Mouse (Mus musculus): ENCODE results near the gene Eif3l. TPM values are rescaled to one million over a fixed set of nuclear protein-coding genes. Genes with fewer than 3 reads are reported as not detected.

The Eif3l gene
- polyA plus RNA-seq, 1 experiment from 2014 or later = 280 TPM

DNA sequence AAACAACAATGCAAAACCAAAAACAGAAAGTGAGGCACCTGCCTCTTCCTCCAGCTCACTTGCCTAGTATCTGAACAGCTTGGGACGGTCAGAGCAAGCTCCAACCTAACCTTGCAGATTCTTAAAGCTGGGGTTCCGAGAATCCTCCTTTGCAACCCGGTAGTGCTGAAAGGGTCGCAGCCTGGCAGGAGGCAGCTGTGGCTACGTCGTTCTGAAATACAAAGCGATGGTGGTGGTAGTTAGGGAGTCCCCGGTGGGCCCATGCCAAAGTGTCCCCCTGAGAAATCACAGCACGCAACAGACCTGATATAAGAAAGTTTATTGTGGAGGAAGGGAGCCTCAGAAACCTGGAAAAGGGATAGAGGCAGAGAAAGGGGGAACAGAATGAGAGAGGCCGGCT, 36.6 kb upstream of the Eif3l start:
- Histone ChIP-seq H3K9me3 (no peaks in the 10 kb centered on the region), H3K27me3 (replicated peaks; ENCODE audit: low read depth, poor library complexity, severe bottlenecking) (peaks cover 47% of the 10 kb centered on the region), H3K4me3 (no peak overlapping the region; the same call in 1 of the 2 replicates), H3K36me3 (replicated peaks) (peaks cover 37% of the 10 kb centered on the region), H3K4me1 (peaks cover 48% of the 10 kb centered on the region), H3K27ac (replicated peaks) (no peak overlapping the region)
- 70% methylated on average over 10 of the region's 10 CpGs for WGBS
- no peak for DNase-seq (ENCODE audit: low spot score)

DNA sequence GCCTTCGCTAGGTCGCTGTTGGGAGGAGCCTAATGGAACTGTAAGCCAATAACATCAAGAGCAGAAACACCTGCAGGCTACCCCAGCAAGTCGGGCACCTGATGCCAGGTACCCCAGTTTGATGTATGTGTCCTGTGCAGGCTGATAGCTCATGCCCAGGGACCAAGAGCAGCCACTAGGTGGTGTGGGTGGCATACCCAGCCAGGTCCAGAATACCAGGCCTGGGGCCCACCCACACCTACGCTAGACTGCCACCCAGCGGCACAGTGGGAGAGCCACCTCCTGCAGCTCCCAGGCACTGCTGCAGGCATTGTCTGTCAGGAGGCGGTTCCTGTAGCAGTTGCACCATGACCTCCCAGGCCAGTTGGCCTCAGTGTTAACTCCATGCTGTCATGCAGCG, 36.1 kb upstream of the Eif3l start:
- WGBS = 20% methylated on average over 7 of the region's 7 CpGs
- Histone ChIP-seq H3K4me3 (peak overlapping the region; percentile 25; the same call in 1 of the 2 replicates), H3K9me3 (no peaks in the 10 kb centered on the region), H3K27ac (replicated peaks) (peak overlapping the region; percentile 16; the same call in 1 of the 2 replicates), H3K36me3 (replicated peaks) (peaks cover 36% of the 10 kb centered on the region), H3K4me1 (peaks cover 51% of the 10 kb centered on the region), H3K27me3 (replicated peaks; ENCODE audit: low read depth, poor library complexity, severe bottlenecking) (peaks cover 52% of the 10 kb centered on the region)
- DNase-seq (ENCODE audit: low spot score) = peak; percentile 79

DNA sequence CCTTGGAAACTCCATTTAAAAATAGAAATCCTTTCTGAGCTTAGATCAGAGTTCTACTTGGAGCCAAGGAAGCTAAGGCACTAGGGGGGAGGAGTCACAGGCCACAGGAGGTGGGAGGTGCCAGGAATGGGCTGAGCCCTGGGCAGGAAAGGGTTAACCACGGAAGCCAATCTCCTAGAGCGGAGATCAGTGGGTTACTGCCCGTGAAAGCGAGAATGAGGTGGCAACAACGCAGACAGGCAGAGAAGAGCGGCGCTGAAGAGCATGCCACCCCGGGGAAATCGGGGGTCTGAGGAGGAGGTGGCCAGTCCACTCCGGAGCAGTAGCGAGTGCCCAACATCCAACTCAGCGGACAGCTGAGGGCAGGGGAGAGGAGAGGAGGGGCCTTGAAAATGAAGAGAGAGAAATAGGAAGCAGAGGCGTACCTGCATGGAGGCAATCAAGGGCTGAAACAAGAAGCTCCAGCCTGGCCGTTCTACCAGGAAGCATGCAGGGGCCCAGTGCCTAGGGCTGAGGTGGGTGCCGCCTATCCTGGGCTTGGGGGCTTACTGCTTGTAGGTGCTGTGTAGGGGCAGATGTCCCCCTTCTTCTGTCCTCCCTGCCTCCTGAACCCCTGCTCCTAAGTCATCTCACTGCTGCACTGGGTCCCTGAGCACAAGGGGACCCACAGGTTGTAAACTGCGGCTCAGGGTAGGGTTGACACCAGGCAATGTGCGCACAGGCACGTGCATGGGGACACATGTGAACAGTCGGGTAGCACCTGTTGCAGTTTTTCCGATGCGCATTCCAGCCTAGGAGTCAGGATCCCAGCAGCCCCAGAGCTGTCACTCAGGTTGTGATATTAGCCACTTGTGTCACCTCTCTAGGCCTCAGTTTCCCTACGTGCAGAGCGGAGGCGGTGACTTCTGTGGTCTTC, 34.2 kb upstream of the Eif3l start:
- DNase-seq (ENCODE audit: low spot score) = peak; percentile 62
- peaks cover 66% of the 10 kb centered on the region for H3K27me3 ChIP-seq (replicated peaks; ENCODE audit: low read depth, poor library complexity, severe bottlenecking)
- no peaks in the 10 kb centered on the region for H3K9me3 ChIP-seq
- WGBS = 23% methylated on average over 24 of the region's 24 CpGs
- peaks cover 18% of the 10 kb centered on the region for H3K36me3 ChIP-seq (replicated peaks)
- H3K4me3 ChIP-seq = peak overlapping the region; percentile 50
- H3K4me1 ChIP-seq = peaks cover 57% of the 10 kb centered on the region
- H3K27ac ChIP-seq (replicated peaks) = no peak overlapping the region

DNA sequence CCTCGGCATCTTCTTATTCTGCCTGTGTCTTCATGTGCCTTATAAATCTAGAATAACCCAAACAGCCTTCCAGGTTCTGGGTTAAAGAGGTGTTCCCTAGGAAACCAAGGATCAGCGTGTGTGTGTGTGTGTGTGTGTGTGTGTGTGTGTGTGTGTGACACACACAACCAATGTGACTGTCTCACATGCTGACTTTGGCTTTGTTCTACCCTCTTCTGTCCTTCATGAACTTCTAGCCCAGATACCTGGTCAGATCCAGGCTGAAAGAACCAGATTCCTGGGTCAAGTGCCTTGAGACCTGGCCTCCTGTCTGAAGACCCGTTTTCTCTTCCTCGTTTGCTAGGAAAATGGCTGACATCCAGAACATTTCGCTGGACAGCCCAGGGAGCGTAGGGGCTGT, 33.4 kb upstream of the Eif3l start, which contains the start of gene Galr3:
Gene Galr3, plus strand, starts transcription at position 301 of the 400 bp plus-strand sequence.
- H3K27ac ChIP-seq (replicated peaks) = peak within 1 kb of the TSS; percentile 70; the same call in 1 of the 2 replicates
- no peak for DNase-seq (ENCODE audit: low spot score)

DNA sequence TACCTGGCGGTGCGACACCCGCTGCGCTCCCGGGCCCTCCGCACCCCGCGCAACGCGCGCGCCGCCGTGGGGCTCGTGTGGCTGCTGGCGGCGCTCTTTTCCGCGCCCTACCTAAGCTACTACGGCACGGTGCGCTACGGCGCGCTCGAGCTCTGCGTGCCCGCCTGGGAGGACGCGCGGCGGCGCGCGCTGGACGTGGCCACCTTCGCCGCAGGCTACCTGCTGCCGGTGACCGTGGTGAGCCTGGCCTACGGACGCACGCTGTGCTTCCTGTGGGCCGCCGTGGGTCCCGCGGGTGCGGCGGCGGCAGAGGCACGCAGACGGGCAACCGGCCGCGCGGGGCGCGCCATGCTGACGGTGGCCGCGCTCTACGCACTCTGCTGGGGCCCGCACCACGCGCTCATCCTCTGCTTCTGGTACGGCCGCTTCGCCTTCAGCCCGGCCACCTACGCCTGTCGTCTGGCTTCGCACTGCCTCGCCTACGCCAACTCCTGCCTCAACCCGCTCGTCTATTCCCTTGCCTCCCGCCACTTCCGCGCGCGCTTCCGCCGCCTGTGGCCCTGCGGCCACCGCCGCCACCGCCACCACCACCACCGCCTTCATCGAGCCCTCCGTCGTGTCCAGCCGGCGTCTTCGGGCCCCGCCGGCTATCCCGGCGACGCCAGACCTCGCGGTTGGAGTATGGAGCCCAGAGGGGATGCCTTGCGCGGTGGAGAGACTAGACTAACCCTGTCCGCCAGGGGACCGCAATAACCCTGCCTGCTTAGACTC, 32.1 kb upstream of the Eif3l start:
- DNase-seq (ENCODE audit: low spot score) = peak; percentile 63
- under 1% methylated on average over 105 of the region's 105 CpGs for WGBS
- Histone ChIP-seq H3K4me1 (peaks cover 54% of the 10 kb centered on the region), H3K36me3 (replicated peaks) (no peaks in the 10 kb centered on the region), H3K27ac (replicated peaks) (peak overlapping the region; percentile 70), H3K27me3 (replicated peaks; ENCODE audit: low read depth, poor library complexity, severe bottlenecking) (peaks cover 76% of the 10 kb centered on the region), H3K9me3 (no peaks in the 10 kb centered on the region), H3K4me3 (peak overlapping the region; percentile 72)

More for the DNA sequence above, 33.4 kb upstream of the Eif3l start, which contains the start of gene Galr3:
- Histone ChIP-seq H3K4me1 (peaks cover 57% of the 10 kb centered on the region), H3K9me3 (no peaks in the 10 kb centered on the region), H3K27me3 (replicated peaks; ENCODE audit: low read depth, poor library complexity, severe bottlenecking) (peaks cover 66% of the 10 kb centered on the region), H3K4me3 (peak within 1 kb of the TSS; percentile 72), H3K36me3 (replicated peaks) (peaks cover 10% of the 10 kb centered on the region)
- WGBS = 79% methylated on average over 6 of the region's 6 CpGs

DNA sequence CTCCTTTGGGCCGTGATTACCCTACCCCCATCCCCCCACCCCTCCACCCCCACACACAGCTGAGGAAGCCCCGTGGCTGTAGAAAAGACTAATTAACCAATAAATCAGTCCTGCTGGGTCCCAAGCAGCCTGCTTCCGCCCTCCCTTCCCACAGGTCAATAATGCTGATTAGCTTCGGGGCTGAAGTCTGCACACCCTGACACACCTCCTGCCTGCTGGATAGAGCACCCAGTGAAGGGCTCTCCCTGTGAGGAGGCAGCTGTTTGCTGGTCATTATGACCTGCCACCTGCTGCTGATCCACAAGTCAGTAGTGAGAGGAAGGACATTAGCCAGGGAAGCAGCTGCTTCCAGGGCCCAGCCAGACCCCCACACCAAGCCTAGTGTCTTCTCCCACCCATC, 30.1 kb upstream of the Eif3l start:
- H3K4me1 ChIP-seq = peaks cover 36% of the 10 kb centered on the region
- no peaks in the 10 kb centered on the region for H3K36me3 ChIP-seq (replicated peaks)
- 14% methylated on average over 4 of the region's 4 CpGs for WGBS
- H3K27ac ChIP-seq (replicated peaks) = no peak overlapping the region
- no peak for DNase-seq (ENCODE audit: low spot score)
- no peaks in the 10 kb centered on the region for H3K9me3 ChIP-seq
- peaks cover 64% of the 10 kb centered on the region for H3K27me3 ChIP-seq (replicated peaks; ENCODE audit: low read depth, poor library complexity, severe bottlenecking)
- H3K4me3 ChIP-seq = no peak overlapping the region

DNA sequence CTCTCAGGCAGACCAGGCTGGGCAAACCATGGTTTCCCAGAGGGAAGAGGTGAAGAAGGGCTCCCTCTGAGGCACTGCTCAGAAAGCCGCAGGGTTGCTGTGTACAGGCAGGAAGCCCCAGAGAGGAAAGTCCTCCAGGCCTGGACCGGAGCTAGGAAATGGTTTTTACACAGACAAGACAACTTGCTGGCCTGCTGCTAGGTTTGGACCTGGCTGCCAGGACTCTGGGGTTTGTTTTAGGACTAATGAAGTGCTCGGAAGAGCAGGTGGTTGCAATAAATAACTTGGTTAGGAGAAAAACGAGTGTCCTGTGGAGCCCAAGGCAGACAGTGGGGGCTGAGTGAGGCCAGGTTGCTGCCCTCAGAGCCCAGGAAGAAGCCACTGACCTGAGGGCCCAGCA, 26.8 kb upstream of the Eif3l start:
- Histone ChIP-seq H3K27ac (replicated peaks) (no peak overlapping the region), H3K9me3 (no peaks in the 10 kb centered on the region), H3K27me3 (replicated peaks; ENCODE audit: low read depth, poor library complexity, severe bottlenecking) (peaks cover 30% of the 10 kb centered on the region), H3K36me3 (replicated peaks) (peaks cover 15% of the 10 kb centered on the region), H3K4me1 (peaks cover 21% of the 10 kb centered on the region), H3K4me3 (no peak overlapping the region)
- WGBS = 72% methylated on average over 4 of the region's 4 CpGs
- DNase-seq (ENCODE audit: low spot score) = no peak

DNA sequence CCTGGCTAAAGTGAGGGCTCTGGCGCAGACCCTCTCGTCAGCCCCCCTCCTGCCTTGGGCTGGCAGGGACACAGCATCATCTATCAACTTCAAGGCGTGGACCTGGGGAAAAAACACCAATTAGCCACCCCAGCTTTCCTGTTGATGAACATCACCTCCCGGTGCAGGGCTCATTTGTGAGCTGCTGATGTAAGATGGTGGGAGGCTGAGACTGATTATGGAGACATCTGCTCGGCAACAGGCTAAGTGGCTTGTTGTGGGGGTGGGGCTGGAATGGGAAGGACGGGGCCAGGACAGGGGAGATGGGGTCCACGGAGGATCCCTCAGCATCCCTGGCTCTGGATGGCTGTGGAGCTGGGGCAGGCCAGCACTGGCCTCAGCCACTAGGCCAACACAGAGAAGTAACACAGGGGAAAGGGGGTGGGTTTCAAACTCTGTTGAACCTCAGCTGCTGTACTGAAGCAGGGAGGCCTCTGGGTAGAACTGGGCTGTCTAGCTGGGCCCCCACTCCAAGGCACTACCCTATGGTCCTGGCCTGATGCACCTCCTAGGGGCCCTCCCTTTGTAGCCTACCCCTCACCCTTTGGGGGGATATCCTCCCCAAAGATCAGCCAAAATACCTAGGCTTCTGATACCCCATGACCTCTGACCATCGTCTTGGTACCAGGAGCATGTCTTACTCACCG, 24.7 kb upstream of the Eif3l start:
- peaks cover 36% of the 10 kb centered on the region for H3K36me3 ChIP-seq (replicated peaks)
- H3K4me3 ChIP-seq = no peak overlapping the region
- peak overlapping the region; percentile 35; the same call in 1 of the 2 replicates for H3K27ac ChIP-seq (replicated peaks)
- peaks cover 10% of the 10 kb centered on the region for H3K27me3 ChIP-seq (replicated peaks; ENCODE audit: low read depth, poor library complexity, severe bottlenecking)
- no peak for DNase-seq (ENCODE audit: low spot score)
- WGBS = 72% methylated on average over 9 of the region's 9 CpGs
- H3K9me3 ChIP-seq = no peaks in the 10 kb centered on the region
- H3K4me1 ChIP-seq = peaks cover 10% of the 10 kb centered on the region

DNA sequence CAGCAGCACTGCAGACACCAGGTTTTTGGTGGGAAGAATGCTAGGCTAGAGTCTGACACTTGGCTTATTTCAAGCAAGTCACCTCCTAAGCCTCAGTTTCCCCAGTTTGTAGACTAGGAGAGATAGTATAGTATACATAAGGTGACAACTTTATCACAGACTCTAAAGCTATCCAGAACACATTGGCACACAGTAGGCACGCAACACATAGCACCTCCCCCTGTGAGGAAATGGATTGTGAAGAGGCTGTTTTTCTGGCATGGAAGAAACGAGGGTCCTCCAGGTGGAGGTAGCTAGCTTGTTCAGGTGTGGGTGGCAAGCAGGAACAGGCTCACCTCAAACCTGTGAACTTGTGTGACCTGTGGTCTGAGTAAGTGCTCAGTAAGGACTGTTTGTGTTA, 24.0 kb upstream of the Eif3l start:
- WGBS = 79% methylated on average over 2 of the region's 2 CpGs
- H3K9me3 ChIP-seq = no peaks in the 10 kb centered on the region
- H3K4me3 ChIP-seq = no peak overlapping the region
- no peak for DNase-seq (ENCODE audit: low spot score)
- H3K4me1 ChIP-seq = peaks cover 10% of the 10 kb centered on the region
- peaks cover 10% of the 10 kb centered on the region for H3K27me3 ChIP-seq (replicated peaks; ENCODE audit: low read depth, poor library complexity, severe bottlenecking)
- H3K27ac ChIP-seq (replicated peaks) = no peak overlapping the region
- H3K36me3 ChIP-seq (replicated peaks) = peaks cover 43% of the 10 kb centered on the region

DNA sequence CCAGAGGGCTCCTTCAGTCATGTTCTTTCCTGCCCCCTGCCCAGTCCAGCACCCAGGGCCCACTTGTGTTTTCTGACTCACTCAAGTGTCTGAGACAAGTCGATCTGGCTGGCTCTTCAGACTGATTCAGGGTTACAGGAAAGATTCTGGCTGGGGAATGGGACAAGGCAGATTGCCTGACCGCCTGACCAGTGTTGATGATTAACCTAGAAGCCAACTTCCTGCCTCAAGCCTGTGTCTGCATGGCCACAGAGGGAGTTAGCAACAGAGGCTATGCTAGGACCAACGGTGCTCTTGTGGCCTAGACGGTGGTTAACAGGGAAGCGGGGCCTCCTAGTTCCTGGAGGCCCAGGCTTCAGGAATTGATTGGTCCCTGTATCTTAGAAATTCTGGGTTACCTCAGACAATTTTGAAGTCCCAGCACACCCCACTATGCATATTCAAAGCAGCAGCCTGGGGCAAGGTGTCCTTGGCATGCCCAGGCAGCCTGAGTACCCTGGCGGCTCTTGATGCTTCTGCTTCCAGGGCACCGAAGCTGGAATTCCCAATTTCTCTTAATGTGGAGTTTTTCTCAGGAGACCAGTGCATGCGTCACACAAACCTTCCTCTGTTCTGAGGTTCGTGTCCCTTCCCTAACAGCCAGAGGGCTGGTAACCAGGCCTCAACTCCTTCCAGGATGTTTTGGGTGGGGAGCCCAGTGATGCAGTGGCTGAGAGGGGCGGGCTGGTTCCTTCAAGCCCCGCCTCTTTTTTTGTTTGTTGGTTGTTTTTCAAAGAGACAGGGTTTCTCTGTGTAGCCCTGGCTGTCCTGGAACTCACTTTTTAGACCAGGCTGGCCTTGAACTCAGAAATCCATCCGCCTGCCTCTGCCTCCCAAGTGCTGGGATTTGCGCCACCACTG, 23.3 kb upstream of the Eif3l start:
- H3K36me3 ChIP-seq (replicated peaks) = peaks cover 51% of the 10 kb centered on the region
- H3K4me3 ChIP-seq = no peak overlapping the region
- no peak overlapping the region for H3K27ac ChIP-seq (replicated peaks)
- peaks cover 10% of the 10 kb centered on the region for H3K4me1 ChIP-seq
- peaks cover 10% of the 10 kb centered on the region for H3K27me3 ChIP-seq (replicated peaks; ENCODE audit: low read depth, poor library complexity, severe bottlenecking)
- no peak for DNase-seq (ENCODE audit: low spot score)
- 73% methylated on average over 13 of the region's 13 CpGs for WGBS
- no peaks in the 10 kb centered on the region for H3K9me3 ChIP-seq

DNA sequence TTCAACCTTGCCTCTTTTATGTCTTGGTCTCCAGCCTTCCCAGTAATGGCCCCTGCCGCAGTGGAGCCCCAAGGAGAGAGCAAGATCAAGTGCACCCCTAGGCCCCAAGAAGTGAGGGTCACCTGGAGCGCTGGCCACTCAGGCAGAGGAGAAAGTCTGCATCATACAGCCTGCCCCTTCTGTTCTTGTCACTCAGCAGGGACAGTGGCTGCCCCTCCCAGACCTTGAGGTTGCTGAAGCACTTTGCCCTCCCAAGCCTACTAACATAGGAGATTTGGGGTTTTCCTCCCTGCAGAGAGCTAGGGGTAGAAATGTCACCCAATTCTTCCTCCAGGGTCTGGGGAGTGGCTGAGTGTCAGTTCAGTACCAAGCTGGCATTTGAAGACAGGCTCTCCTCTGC, 22.6 kb upstream of the Eif3l start:
- Histone ChIP-seq H3K4me1 (peaks cover 10% of the 10 kb centered on the region), H3K36me3 (replicated peaks) (peaks cover 57% of the 10 kb centered on the region), H3K27me3 (replicated peaks; ENCODE audit: low read depth, poor library complexity, severe bottlenecking) (peaks cover 4% of the 10 kb centered on the region; the same call in 1 of the 2 replicates), H3K27ac (replicated peaks) (no peak overlapping the region), H3K4me3 (no peak overlapping the region), H3K9me3 (no peaks in the 10 kb centered on the region)
- WGBS = 90% methylated on average over 2 of the region's 2 CpGs
- DNase-seq (ENCODE audit: low spot score) = no peak
